Mouse (Mus musculus): ENCODE measurements around the gene Egfl6. TPM values are rescaled to one million over a fixed set of nuclear protein-coding genes. Genes with fewer than 3 reads are reported as not detected.
A peak's percentile ranks its signal among the peaks of the same experiment; 100 is the strongest.

Egfl6 gene
- total RNA-seq (2014; rRNA removed), result 4.8 and 5.1 TPM in 2 replicates
- polyA plus RNA-seq (2015; fragmentation: Nextera tagmentation; extraction: Ambion mirVana), result 5.4 and 5.5 TPM in 2 replicates

DNA sequence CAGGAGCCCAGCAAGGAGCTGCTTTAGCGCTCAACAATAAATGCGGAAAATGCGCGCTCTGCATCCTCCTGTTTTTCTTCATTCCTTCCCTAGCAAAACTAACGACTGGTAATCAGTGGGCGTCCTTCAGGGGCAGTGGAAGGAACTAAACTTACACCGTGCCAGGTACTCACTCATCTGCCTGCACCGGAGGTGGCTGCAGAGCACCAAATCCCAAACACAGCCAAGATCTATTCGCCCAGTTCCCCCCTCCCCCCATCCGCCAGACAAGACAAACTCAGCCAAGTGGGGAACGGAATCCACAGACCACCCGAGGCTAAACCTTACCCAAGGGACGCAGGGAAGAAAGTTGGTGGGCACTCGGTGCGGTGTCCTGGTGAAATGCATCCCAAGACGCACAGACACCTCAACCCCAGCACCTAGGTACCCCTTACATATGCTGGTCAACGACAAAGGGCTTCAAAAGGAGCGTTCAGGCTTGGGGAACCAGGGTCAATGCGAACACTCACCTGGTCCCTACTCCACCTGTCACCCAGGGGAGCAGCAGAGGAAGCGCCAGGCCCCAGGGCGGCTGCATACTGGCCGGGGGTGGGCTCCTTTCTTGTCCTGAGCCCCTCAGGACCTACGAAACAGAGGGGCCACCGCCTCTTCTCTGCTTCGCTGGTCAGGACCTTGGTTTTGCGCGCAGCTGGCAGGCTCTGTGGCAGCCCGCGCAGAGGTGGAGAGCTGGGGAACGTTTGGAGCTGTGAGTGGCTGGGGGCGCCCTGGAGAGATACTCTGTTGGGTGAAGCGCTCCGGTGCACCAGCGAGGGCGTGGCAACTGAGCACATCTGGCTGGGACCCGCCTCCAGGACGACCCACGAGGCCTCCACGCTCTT lies at the start of gene Egfl6:
Gene Egfl6 (minus strand): TSS at position 774 of the 878 bp plus-strand sequence.
- TF ChIP-seq CTCF (IDR thresholded peaks at IDR 0.05; ENCODE audit: low read depth), result no peak
- DNase-seq (ENCODE audit: low spot score), result peak; percentile 2
- no peaks in the 10 kb centered on the region for H3K36me3 ChIP-seq (ENCODE audit: insufficient read depth, low read length)

DNA sequence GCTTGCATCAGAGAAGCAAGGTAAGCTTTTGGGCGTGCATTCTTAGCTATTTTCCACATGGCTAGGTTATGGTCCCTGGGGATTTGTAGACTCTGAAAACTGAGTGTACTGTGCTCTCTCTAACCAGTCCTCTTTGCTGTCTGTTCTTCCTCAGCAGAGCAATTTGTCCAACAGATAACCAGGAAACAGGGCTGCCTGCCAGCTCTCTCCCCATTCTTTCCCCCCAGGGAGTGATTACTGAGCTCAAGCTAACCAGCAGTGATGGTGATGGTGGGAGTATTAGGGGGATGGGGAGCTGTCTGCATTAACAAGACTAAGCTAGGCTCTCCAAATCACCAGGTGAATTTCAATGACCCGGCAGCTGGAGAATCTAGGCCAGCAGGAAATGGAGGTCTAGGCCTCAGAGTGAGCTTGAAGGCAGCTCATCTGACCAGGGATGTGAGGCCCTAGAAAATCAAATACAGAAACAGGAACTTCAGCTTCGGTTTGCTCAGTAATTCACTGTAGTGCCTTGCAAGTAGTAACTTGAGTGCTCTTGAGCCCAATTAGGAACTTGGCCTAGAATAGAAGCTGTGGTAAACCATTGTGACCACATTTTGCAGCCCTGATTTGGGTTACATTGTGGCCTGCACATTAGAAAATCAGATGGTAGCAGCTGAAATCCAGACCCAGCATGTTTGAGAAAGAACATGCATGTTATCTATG lies 41.5 kb upstream of the Egfl6 start:
- no peak for ATAC-seq

More for the DNA sequence above, at the start of gene Egfl6:
- WGBS, result 25% methylated on average over 38 of the region's 39 CpGs
- Histone ChIP-seq H3K4me1 (ENCODE audit: insufficient read depth, low read length) (no peaks in the 10 kb centered on the region), H3K9ac (replicated peaks; ENCODE audit: low read length) (peak within 1 kb of the TSS; percentile 40), H3K27ac (no peak within 1 kb of the TSS), H3K9me3 (ENCODE audit: low read length) (no peaks in the 10 kb centered on the region), H3K4me3 (ENCODE audit: low read length) (peak within 1 kb of the TSS; percentile 42), H3K4me2 (ENCODE audit: low read depth, low read length) (peak within 1 kb of the TSS; percentile 74), H3K27me3 (ENCODE audit: insufficient read depth, low read length) (no peaks in the 10 kb centered on the region)
- peak; percentile 63 for ATAC-seq

DNA sequence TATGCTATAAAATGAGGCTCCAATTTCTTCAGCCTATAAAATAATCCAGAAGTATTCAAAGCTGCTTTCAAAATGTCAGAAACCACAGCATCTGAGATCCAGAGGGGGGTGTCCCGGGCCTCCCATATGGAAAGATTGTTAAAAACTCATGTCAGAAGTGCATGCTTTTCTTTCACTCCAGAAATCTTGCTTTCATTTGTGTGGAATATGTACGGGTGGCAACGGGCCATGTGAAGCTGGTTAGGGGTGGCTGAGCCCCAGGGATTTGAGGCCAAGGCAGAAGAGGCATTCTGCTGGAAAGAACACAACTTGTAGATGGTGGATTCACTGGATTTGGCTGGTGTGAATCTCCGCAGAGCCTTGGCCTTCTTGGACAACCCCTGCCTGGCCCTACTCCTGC lies 40.7 kb upstream of the Egfl6 start:
- 73% methylated on average over 4 of the region's 4 CpGs for WGBS
- TF ChIP-seq CTCF (IDR thresholded peaks at IDR 0.05; ENCODE audit: low read depth), result no peak
- no peak overlapping the region for H3K9ac ChIP-seq (replicated peaks; ENCODE audit: low read length)
- H3K9me3 ChIP-seq (ENCODE audit: low read length), result no peaks in the 10 kb centered on the region
- no peak overlapping the region for H3K4me3 ChIP-seq (ENCODE audit: low read length)
- no peaks in the 10 kb centered on the region for H3K4me1 ChIP-seq (ENCODE audit: insufficient read depth, low read length)
- DNase-seq (ENCODE audit: low spot score) (no peak), ATAC-seq (no peak)
- H3K36me3 ChIP-seq (ENCODE audit: insufficient read depth, low read length), result no peaks in the 10 kb centered on the region
- H3K27me3 ChIP-seq (ENCODE audit: insufficient read depth, low read length), result no peaks in the 10 kb centered on the region
- H3K27ac ChIP-seq, result no peak overlapping the region
- no peak overlapping the region for H3K4me2 ChIP-seq (ENCODE audit: low read depth, low read length)

More for the DNA sequence above, 41.5 kb upstream of the Egfl6 start:
- WGBS, result 62% methylated on average over 3 of the region's 3 CpGs
- H3K27me3 ChIP-seq (ENCODE audit: insufficient read depth, low read length), result no peaks in the 10 kb centered on the region
- H3K4me1 ChIP-seq (ENCODE audit: insufficient read depth, low read length), result no peaks in the 10 kb centered on the region
- H3K4me3 ChIP-seq (ENCODE audit: low read length), result no peak overlapping the region
- no peaks in the 10 kb centered on the region for H3K36me3 ChIP-seq (ENCODE audit: insufficient read depth, low read length)
- no peak for DNase-seq (ENCODE audit: low spot score)
- H3K4me2 ChIP-seq (ENCODE audit: low read depth, low read length), result no peak overlapping the region
- H3K9ac ChIP-seq (replicated peaks; ENCODE audit: low read length), result no peak overlapping the region
- no peaks in the 10 kb centered on the region for H3K9me3 ChIP-seq (ENCODE audit: low read length)
- no peak for TF ChIP-seq CTCF (IDR thresholded peaks at IDR 0.05; ENCODE audit: low read depth)
- H3K27ac ChIP-seq, result no peak overlapping the region

DNA sequence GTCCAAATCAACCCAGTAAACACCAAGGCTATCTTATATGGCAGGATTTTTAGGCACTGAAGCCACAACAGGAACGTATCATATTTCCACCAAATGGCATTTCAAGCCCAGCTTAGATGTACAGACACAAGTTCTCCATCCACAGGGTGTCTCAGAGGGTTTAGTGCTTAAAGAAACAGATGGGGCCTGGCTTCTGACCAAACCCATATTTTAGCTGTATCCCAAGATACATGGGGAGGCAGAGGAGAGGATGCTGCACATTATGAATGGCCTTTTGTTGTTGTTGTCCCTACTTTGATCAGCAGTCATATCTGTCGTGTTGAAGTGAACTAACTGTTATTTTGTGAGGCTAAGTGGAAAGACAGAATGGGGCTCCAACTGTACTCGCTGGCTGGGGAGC lies 37.7 kb upstream of the Egfl6 start:
- no peak overlapping the region for H3K9ac ChIP-seq (replicated peaks; ENCODE audit: low read length)
- H3K4me3 ChIP-seq (ENCODE audit: low read length), result no peak overlapping the region
- no peak for TF ChIP-seq CTCF (IDR thresholded peaks at IDR 0.05; ENCODE audit: low read depth)
- 54% methylated on average over 3 of the region's 3 CpGs for WGBS
- 0 out of 2 replicates have a peak, but pooled peaks cover 3% of the 10 kb centered on the region for H3K9me3 ChIP-seq (ENCODE audit: low read length)
- ATAC-seq (peak; percentile 51), DNase-seq (ENCODE audit: low spot score) (peak; percentile 44)
- H3K27ac ChIP-seq, result 0 out of 2 replicates have a peak overlapping the region, but pooled peaks have one; percentile 15
- H3K36me3 ChIP-seq (ENCODE audit: insufficient read depth, low read length), result no peaks in the 10 kb centered on the region
- H3K4me2 ChIP-seq (ENCODE audit: low read depth, low read length), result no peak overlapping the region
- no peaks in the 10 kb centered on the region for H3K27me3 ChIP-seq (ENCODE audit: insufficient read depth, low read length)
- no peaks in the 10 kb centered on the region for H3K4me1 ChIP-seq (ENCODE audit: insufficient read depth, low read length)

DNA sequence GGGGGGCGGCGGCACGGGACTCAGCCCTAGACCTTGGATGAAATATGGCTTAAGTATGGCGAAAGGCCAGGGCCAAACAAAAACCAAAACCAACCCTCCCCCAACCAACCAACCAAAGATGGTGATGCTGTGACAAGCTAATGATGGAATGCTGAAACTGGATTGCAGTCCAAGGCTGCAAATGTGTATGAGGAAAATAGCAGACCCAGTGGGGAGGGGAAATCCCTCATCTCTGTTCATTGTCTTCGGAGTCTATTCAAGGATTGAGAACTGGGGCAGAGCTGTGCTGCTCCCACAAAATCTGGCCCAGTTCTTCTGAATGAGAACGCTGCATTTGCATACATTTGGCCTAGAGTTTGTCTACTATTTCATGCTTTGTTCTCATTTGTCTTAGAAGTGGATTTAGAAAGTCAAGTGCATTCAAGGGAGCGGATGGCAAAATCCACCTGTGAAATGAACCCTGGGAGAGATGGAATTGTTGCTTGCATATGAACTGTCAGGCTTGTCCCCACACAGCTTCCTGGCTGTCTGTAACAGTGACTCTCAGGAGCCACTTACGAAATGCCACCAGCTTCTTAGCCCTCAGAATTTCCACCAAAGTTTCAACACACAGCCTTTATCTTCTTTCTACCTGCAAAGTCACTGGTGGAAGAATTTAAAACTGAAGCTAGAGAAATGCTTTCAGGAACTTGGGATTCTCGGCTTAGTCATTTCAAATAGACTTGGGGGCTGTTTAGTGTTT lies 36.2 kb upstream of the Egfl6 start:
- DNase-seq (ENCODE audit: low spot score), result peak; percentile 32
- H3K27ac ChIP-seq, result peak overlapping the region; percentile 6; the same call in 1 of the 2 replicates
- no peak for TF ChIP-seq CTCF (IDR thresholded peaks at IDR 0.05; ENCODE audit: low read depth)
- H3K36me3 ChIP-seq (ENCODE audit: insufficient read depth, low read length), result no peaks in the 10 kb centered on the region
- WGBS, result 57% methylated on average over 9 of the region's 9 CpGs
- no peaks in the 10 kb centered on the region for H3K27me3 ChIP-seq (ENCODE audit: insufficient read depth, low read length)
- H3K4me3 ChIP-seq (ENCODE audit: low read length), result no peak overlapping the region
- peak; percentile 72 for ATAC-seq
- no peaks in the 10 kb centered on the region for H3K4me1 ChIP-seq (ENCODE audit: insufficient read depth, low read length)
- H3K4me2 ChIP-seq (ENCODE audit: low read depth, low read length), result no peak overlapping the region
- 0 out of 2 replicates have a peak, but pooled peaks cover 3% of the 10 kb centered on the region for H3K9me3 ChIP-seq (ENCODE audit: low read length)
- H3K9ac ChIP-seq (replicated peaks; ENCODE audit: low read length), result no peak overlapping the region

DNA sequence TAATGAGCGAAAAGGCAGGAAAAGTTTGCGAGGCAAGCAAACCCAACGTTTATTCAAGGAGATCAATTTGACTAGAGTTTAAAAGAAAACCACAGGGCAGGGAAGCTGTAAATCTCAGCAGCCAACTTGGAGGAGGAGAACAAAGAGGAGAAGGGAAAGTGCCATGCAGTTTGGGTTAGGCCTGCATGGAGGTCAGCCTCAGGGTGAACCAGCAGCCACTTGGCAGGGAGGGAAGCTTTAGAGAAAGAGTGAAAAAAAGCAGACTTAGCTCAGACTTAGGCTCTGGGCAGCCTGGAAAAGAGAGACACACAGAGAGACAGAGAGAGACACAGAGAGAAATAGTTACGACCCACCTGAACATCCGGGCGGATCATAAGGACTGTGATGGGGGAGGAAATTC lies 35.4 kb upstream of the Egfl6 start:
- Histone ChIP-seq H3K27ac (no peak overlapping the region), H3K4me2 (ENCODE audit: low read depth, low read length) (no peak overlapping the region), H3K27me3 (ENCODE audit: insufficient read depth, low read length) (no peaks in the 10 kb centered on the region), H3K4me3 (ENCODE audit: low read length) (no peak overlapping the region), H3K4me1 (ENCODE audit: insufficient read depth, low read length) (no peaks in the 10 kb centered on the region), H3K9me3 (ENCODE audit: low read length) (0 out of 2 replicates have a peak, but pooled peaks cover 3% of the 10 kb centered on the region), H3K36me3 (ENCODE audit: insufficient read depth, low read length) (no peaks in the 10 kb centered on the region), H3K9ac (replicated peaks; ENCODE audit: low read length) (no peak overlapping the region)
- DNase-seq (ENCODE audit: low spot score), result no peak
- ATAC-seq, result no peak
- TF ChIP-seq CTCF (IDR thresholded peaks at IDR 0.05; ENCODE audit: low read depth), result no peak
- whole genome bisulfite sequencing, result 72% methylated on average over 6 of the region's 6 CpGs

Measured in hindbrain, postnatal 0 days (tissue).